Mouse (Mus musculus): ENCODE measurements at regions not wholly inside any gene's neighbourhood (a gene's known extent, or its start where the extent isn't known, plus 50 kb on each side); places are given as distances from the start of the nearest gene placed in this dataset.

GRCm38 (mm10) chr2:79086857-79087578 lies 168.2 kb upstream of the Itga4 start:
- peak; percentile 14 to 22 for DNase-seq

GRCm38 (mm10) chr2:79087600-79088205 lies 167.5 kb upstream of the Itga4 start:
- peak in 1 of 2 experiments; percentile 9 for DNase-seq

GRCm38 (mm10) chr2:79090273-79090672 lies 165.0 kb upstream of the Itga4 start:
- no peak for DNase-seq

- no peak for DNase-seq
Observed at GRCm38 (mm10) chr2:79094298-79094697, 160.9 kb upstream of the Itga4 start.

GRCm38 (mm10) chr2:79096532-79097251 lies 158.5 kb upstream of the Itga4 start:
- DNase-seq, result no peak

GRCm38 (mm10) chr2:79099601-79100000 lies 155.6 kb upstream of the Itga4 start:
- no peak for DNase-seq

GRCm38 (mm10) chr2:79111673-79112072 lies 143.6 kb upstream of the Itga4 start:
- no peak for DNase-seq

- DNase-seq, result no peak
Observed at GRCm38 (mm10) chr2:79112076-79112475, 143.2 kb upstream of the Itga4 start.

GRCm38 (mm10) chr2:79120610-79121345 lies 134.4 kb upstream of the Itga4 start:
- DNase-seq, result no peak

- no peak for DNase-seq
Observed at GRCm38 (mm10) chr2:79122530-79122929, 132.7 kb upstream of the Itga4 start.

GRCm38 (mm10) chr2:79124272-79124976 lies 130.8 kb upstream of the Itga4 start:
- no peak for DNase-seq

GRCm38 (mm10) chr2:79126170-79126879 lies 128.9 kb upstream of the Itga4 start:
- no peak for DNase-seq

GRCm38 (mm10) chr2:79126996-79127741 lies 128.1 kb upstream of the Itga4 start:
- no peak for DNase-seq

- DNase-seq, result no peak
Observed at GRCm38 (mm10) chr2:79127822-79128221, 127.4 kb upstream of the Itga4 start.

- DNase-seq, result no peak
Observed at GRCm38 (mm10) chr2:79130660-79131059, 124.6 kb upstream of the Itga4 start.

GRCm38 (mm10) chr2:79131235-79131634 lies 124.0 kb upstream of the Itga4 start:
- no peak for DNase-seq

- DNase-seq, result peak in 1 of 2 experiments; percentile 11
Observed at GRCm38 (mm10) chr2:79131743-79132517, 123.3 kb upstream of the Itga4 start.

- no peak for DNase-seq
Observed at GRCm38 (mm10) chr2:79132518-79132845, 122.7 kb upstream of the Itga4 start.

- DNase-seq, result no peak
Observed at GRCm38 (mm10) chr2:79134281-79134680, 120.9 kb upstream of the Itga4 start.

GRCm38 (mm10) chr2:79135986-79136385 lies 119.2 kb upstream of the Itga4 start:
- no peak for DNase-seq

All from heart, adult 18-20 months (tissue).